Comparison of ENCODE assay signal across 17 mouse cellular contexts in genomic region chr19:12473201-12473641, GRCm38 (mm10). TPM values are rescaled to one million over a fixed set of nuclear protein-coding genes. Genes with fewer than 3 reads are reported as not detected.
DNase-seq lines count a peak whose midpoint lies in the region; ATAC-seq and TF ChIP-seq lines count a peak whose summit lies in the region.
"Had no signal": no experiment of that assay in that cellular context is flagged by ENCODE, and none has a peak within 500 bp of the region (broad histone marks: within the 10 kb centered on the region; RNA-seq: fewer than 3 reads in every experiment).

No protein-coding gene starts in this region.

- in situ Hi-C loops in Patski (cut with MboI; ENCODE audit: low pct_unique_long_range_greater_than_20kb), result no loop called here

- H3K27ac ChIP-seq in kidney, embryonic 15.5 days, result 0 out of 2 replicates have a peak overlapping the region, but pooled peaks have one; percentile 32
- H3K27ac ChIP-seq in macrophage, result peak overlapping the region; percentile 55
- H3K27ac ChIP-seq in forebrain, embryonic 11.5 days (ENCODE audit: low read depth, low read length), result no peak overlapping the region
- H3K27ac ChIP-seq: forebrain, embryonic 10.5 days had no signal

- H3K9ac ChIP-seq in kidney, embryonic 15.5 days, result no peak overlapping the region
- H3K9ac ChIP-seq in forebrain, embryonic 11.5 days (ENCODE audit: low read length), result no peak overlapping the region

- H3K4me1 ChIP-seq in kidney, embryonic 15.5 days, result peaks cover 21% of the 10 kb centered on the region
- H3K4me1 ChIP-seq in forebrain, embryonic 11.5 days (replicated peaks; ENCODE audit: control insufficient read depth, insufficient read depth, low read length), result no peaks in the 10 kb centered on the region
- H3K4me1 ChIP-seq: forebrain, embryonic 10.5 days had no signal

- H3K79me2 ChIP-seq in macrophage (ENCODE audit: inconsistent target), result peaks cover 49% of the 10 kb centered on the region; the same call in 1 of the 2 replicates

- peaks cover 20% of the 10 kb centered on the region; the same call in 1 of the 2 replicates for H3K36me3 ChIP-seq in kidney, embryonic 15.5 days
- no peaks in the 10 kb centered on the region for H3K36me3 ChIP-seq in macrophage (ENCODE audit: inconsistent target)
- peaks cover 12% of the 10 kb centered on the region for H3K36me3 ChIP-seq in forebrain, embryonic 11.5 days (ENCODE audit: control insufficient read depth, insufficient read depth, low read length)

- no peaks in the 10 kb centered on the region for H3K9me3 ChIP-seq in kidney, embryonic 15.5 days (replicated peaks)
- H3K9me3 ChIP-seq in forebrain, embryonic 11.5 days (ENCODE audit: control insufficient read depth, low read length), result no peaks in the 10 kb centered on the region
- H3K9me3 ChIP-seq: forebrain, embryonic 10.5 days; megakaryocyte, embryonic 14.5 days had no signal

- TF ChIP-seq CTCF in Patski (IDR thresholded peaks at IDR 0.05), result no peak

- no peaks in the 10 kb centered on the region for H3K27me3 ChIP-seq in kidney, embryonic 15.5 days
- no peaks in the 10 kb centered on the region for H3K27me3 ChIP-seq in Patski
- H3K27me3 ChIP-seq in forebrain, embryonic 11.5 days (ENCODE audit: control insufficient read depth, insufficient read depth, low read length), result no peaks in the 10 kb centered on the region
- H3K27me3 ChIP-seq: megakaryocyte, embryonic 14.5 days had no signal

- CTCF ChIA-PET in Patski (lab: Charles Lee), result interaction anchor here (2.6 to 10.7 kb wide), 4 partner anchors 11 to 27 kb away, joined by 7 to 119 read pairs (median 10); partner anchors contain the start of gene Dtx4

- no peak for ATAC-seq in kidney, embryonic 15.5 days (replicated peaks; ENCODE audit: low FRiP score)
- peak; percentile 52 for ATAC-seq in Patski
- no peak for ATAC-seq in forebrain, embryonic 11.5 days (replicated peaks; ENCODE audit: low FRiP score)

- no peak for DNase-seq in kidney, adult 11 months
- DNase-seq in 416B (ENCODE audit: low read depth) (peak; percentile 58), Patski (ENCODE audit: low read depth, low spot score) (peak; percentile 77)
- DNase-seq in forebrain, embryonic 11.5 days (ENCODE audit: low spot score), result no peak
- no peak for DNase-seq in cerebellum, postnatal 4 days (ENCODE audit: low spot score in 2 of 2)
- no peak for DNase-seq in spleen, postnatal 14 days (ENCODE audit: low spot score in 2 of 2)
- DNase-seq: adrenal gland, adult 2 months; gastrocnemius, postnatal 25 days; kidney, adult 2 months; liver had no signal

- H3K4me2 ChIP-seq in kidney, embryonic 15.5 days, result no peak overlapping the region
- no peak overlapping the region for H3K4me2 ChIP-seq in forebrain, embryonic 11.5 days (ENCODE audit: low read depth, low read length, severe bottlenecking)

- 69% methylated on average over 4 of the region's 4 CpGs for whole genome bisulfite sequencing in kidney, embryonic 15.5 days
- WGBS in macrophage (ENCODE audit: missing documents), result 68% methylated on average over 4 of the region's 4 CpGs
- 65% methylated on average over 4 of the region's 4 CpGs for WGBS in forebrain, embryonic 11.5 days

- POLR2A ChIA-PET in Patski (lab: Charles Lee), result interaction anchor here (0.6 to 1.4 kb wide), 6 partner anchors 9 to 395 kb away, joined by 3 to 7 read pairs (median 4); partner anchors contain the start of genes Dtx4, Lpxn and Zfp91

- H3K4me3 ChIP-seq in kidney, embryonic 15.5 days (replicated peaks), result no peak overlapping the region
- no peak overlapping the region for H3K4me3 ChIP-seq in macrophage (ENCODE audit: inconsistent target)
- no peak overlapping the region for H3K4me3 ChIP-seq in forebrain, embryonic 11.5 days (ENCODE audit: low read depth, low read length)
- H3K4me3 ChIP-seq: forebrain, embryonic 10.5 days; megakaryocyte, embryonic 14.5 days had no signal

RNA-seq across cellular contexts. Expression of gene Mpeg1, which starts 12.6 kb away (rescaled TPM):
- polyA plus RNA-seq in kidney, embryonic 15.5 days (2015; fragmentation: Nextera tagmentation; extraction: Ambion mirVana), result 0.57 and 0.62 TPM in 2 replicates
- polyA plus RNA-seq in Patski (2021), result 0.19 TPM
- total RNA-seq in macrophage (2018; cell fraction: chromatin; rRNA removed), result 100 to 1,000 TPM; 252 to 707 (median 456) TPM
- total RNA-seq in macrophage (2018; cell fraction: cytosol; rRNA removed), result 1,000 to 10,000 TPM; 1,942 to 3,390 (median 2,625) TPM
- total RNA-seq in macrophage (2018; cell fraction: nucleus; rRNA removed), result 1,000 to 10,000 TPM in 25 of 26 experiments, 100 to 1,000 TPM in 1; 793 to 4,386 (median 3,068) TPM
- 2,177 to 2,766 TPM (median 2,684 TPM) in 3 replicates for polyA plus RNA-seq in macrophage (2018)
- polyA plus RNA-seq in forebrain, embryonic 11.5 days (2014; fragmentation: Nextera tagmentation; extraction: Ambion mirVana), result 0.28 and 0.41 TPM in 2 replicates

RNA-seq across cellular contexts. Expression of gene Dtx4, which starts 28.0 kb away (rescaled TPM):
- 6.2 and 6.7 TPM in 2 replicates for polyA plus RNA-seq in kidney, embryonic 15.5 days (2015; fragmentation: Nextera tagmentation; extraction: Ambion mirVana)
- 36.4 TPM for polyA plus RNA-seq in Patski (2021)
- 100 to 1,000 TPM in 4 of 26 experiments, 10 to 100 TPM in 14, 1 to 10 TPM in 8; 7.0 to 144 (median 22.3) TPM for total RNA-seq in macrophage (2018; cell fraction: chromatin; rRNA removed)
- 10 to 100 TPM; 10.2 to 96.6 (median 29.8) TPM for total RNA-seq in macrophage (2018; cell fraction: cytosol; rRNA removed)
- total RNA-seq in macrophage (2018; cell fraction: nucleus; rRNA removed), result 100 to 1,000 TPM in 3 of 26 experiments, 10 to 100 TPM in 21, 1 to 10 TPM in 2; 8.5 to 133 (median 28.5) TPM
- 17.5 to 35.6 TPM (median 30.8 TPM) in 3 replicates for polyA plus RNA-seq in macrophage (2018)
- 39.8 and 40.2 TPM in 2 replicates for polyA plus RNA-seq in forebrain, embryonic 11.5 days (2014; fragmentation: Nextera tagmentation; extraction: Ambion mirVana)

RNA-seq across cellular contexts. Expression of gene Pfpl, which starts 45.5 kb away (rescaled TPM):
- polyA plus RNA-seq in kidney, embryonic 15.5 days (2015; fragmentation: Nextera tagmentation; extraction: Ambion mirVana), result not detected in 2 replicates
- not detected for polyA plus RNA-seq in Patski (2021)
- not detected for total RNA-seq in macrophage (2018; cell fraction: chromatin; rRNA removed)
- total RNA-seq in macrophage (2018; cell fraction: cytosol; rRNA removed), result not detected
- total RNA-seq in macrophage (2018; cell fraction: nucleus; rRNA removed), result not detected
- not detected in 3 replicates for polyA plus RNA-seq in macrophage (2018)
- polyA plus RNA-seq in forebrain, embryonic 11.5 days (2014; fragmentation: Nextera tagmentation; extraction: Ambion mirVana), result not detected in 2 replicates
- total RNA-seq: adrenal gland, adult 2 months; ES-E14; gastrocnemius, postnatal 25 days; heart, postnatal 36 days had no signal
- polyA plus RNA-seq: adrenal gland, adult 2 months; cortical plate, adult 2 months; forebrain, embryonic 10.5 days; kidney, adult 2 months had no signal

RNA-seq across cellular contexts. Expression of gene Olfr1441, which starts 56.0 kb away (rescaled TPM):
- not detected in 2 replicates for polyA plus RNA-seq in kidney, embryonic 15.5 days (2015; fragmentation: Nextera tagmentation; extraction: Ambion mirVana)
- polyA plus RNA-seq in Patski (2021), result not detected
- total RNA-seq in macrophage (2018; cell fraction: chromatin; rRNA removed), result not detected
- total RNA-seq in macrophage (2018; cell fraction: cytosol; rRNA removed), result not detected
- total RNA-seq in macrophage (2018; cell fraction: nucleus; rRNA removed), result not detected
- polyA plus RNA-seq in macrophage (2018), result not detected in 3 replicates
- not detected in 2 replicates for polyA plus RNA-seq in forebrain, embryonic 11.5 days (2014; fragmentation: Nextera tagmentation; extraction: Ambion mirVana)
- total RNA-seq: adrenal gland, adult 2 months; gastrocnemius, postnatal 25 days; heart, postnatal 36 days had no signal
- polyA plus RNA-seq: adrenal gland, adult 2 months; cortical plate, adult 2 months; forebrain, embryonic 10.5 days; kidney, adult 2 months had no signal

Comparison
In these comparisons a context has a peak if more than half of its experiments do, and no peak if none do; other contexts are left out.
1. DNase-seq: peak in 416B (single experiment) and Patski (single experiment); none in kidney, adult 11 months (single experiment), forebrain, embryonic 11.5 days (single experiment), cerebellum, postnatal 4 days (0 of 2) and spleen, postnatal 14 days (0 of 2).
2. RNA of gene Mpeg1, which starts 12.6 kb away (polyA plus RNA-seq): 2,177 to 2,766 TPM in macrophage; 0.57 to 0.62 TPM in kidney, embryonic 15.5 days, 0.28 to 0.41 TPM in forebrain, embryonic 11.5 days and 0.19 TPM in Patski (single experiment); every median in the first group is over 1,000 times any median in the second.